Mouse (Mus musculus) gastrocnemius, postnatal 14 days (tissue): Measurements from ENCODE around the gene Pyroxd2. TPM values are rescaled to one million over a fixed set of nuclear protein-coding genes. Genes with fewer than 3 reads are reported as not detected.
"Not testable (repeated sequence)": the region's sequence is repeated elsewhere in the genome, so short reads cannot be mapped to it uniquely, and the experiment has no call there.

Experiments
- DNase-seq: peaks from one replicate; pipeline ENCODE4 v3.0.0; 2021; ENCODE audit warnings: mixed read lengths
- intact Hi-C: fragments of 180-260 bp; cut with DNase I; formaldehyde crosslinking; loops from one replicate; pipeline ENCODE4 v1.15.1; 2025; ENCODE audit warnings: low total_unique reads
- total RNA-seq, 2 experiments: library from RNA; stranded (reverse); gene quantifications; 2 replicates each; pipeline ENCODE4 v1.2.3; 2021

The Pyroxd2 gene
- total RNA-seq, 2 experiments from 2014 or later, result 1.7 to 2.0 TPM

DNA sequence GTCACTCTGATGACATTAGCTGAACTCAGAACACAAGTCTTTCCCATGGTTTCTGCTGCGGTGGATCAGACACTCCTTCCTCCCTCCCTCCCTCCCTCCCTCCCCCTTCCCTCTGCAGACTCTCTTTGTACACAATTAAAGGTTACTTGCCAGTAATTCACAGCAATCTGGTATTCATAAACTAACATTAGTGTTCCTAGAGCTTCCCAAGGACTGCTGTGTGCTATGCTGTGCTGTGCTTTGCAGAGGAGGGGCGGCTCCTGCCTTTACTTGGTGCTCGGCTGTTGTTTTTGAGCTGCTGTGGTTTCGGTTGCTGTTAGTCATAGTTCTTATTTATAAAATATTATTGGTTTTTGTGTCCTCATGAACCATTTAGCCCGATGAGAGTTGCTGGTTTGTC lies 34.9 kb downstream of the Pyroxd2 start:
- intact Hi-C loops, result no loop called here

DNA sequence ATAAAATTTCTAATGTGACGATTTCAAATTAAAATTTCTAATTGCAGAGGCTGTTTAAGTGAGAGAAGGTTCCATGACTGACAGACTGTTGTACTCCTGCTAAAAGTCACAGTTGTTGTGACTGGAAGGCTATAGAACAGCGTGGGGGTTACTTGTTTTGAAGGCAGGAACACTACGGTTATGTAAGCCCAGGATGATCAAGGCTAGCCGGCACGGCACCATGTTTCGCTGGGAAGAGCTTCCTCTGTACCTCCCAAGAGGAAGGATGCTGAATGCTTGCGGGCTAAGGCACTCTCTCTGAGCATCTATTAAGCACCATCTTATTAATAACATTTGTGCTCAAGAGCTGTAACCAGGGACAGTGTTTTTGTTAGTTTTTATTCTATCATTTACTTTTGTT lies 36.1 kb downstream of the Pyroxd2 start:
- no peak for DNase-seq
- intact Hi-C loops, result no loop called here

More for the DNA sequence above, 34.9 kb downstream of the Pyroxd2 start:
- no peak for DNase-seq

DNA sequence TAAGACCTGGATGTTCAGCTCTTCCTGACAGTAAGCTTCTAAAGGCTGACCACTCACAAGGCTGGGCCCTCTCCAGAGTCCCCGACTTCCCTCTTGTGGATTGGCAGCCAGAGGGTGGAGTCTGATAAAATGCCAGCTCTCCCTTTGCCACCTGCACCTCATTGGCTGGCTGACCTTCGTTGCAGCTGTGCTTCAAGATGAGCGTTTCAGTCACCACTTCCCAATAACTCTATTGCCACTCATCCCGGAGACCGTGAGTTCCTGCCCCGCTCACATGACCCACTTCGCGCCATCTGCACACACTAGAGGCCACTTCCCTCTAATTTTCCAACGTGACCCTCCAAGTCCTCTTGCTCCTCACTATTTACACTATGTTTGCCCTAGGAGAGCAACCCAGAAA lies 38.8 kb downstream of the Pyroxd2 start:
- DNase-seq, result no peak
- intact Hi-C loops, result no loop called here

DNA sequence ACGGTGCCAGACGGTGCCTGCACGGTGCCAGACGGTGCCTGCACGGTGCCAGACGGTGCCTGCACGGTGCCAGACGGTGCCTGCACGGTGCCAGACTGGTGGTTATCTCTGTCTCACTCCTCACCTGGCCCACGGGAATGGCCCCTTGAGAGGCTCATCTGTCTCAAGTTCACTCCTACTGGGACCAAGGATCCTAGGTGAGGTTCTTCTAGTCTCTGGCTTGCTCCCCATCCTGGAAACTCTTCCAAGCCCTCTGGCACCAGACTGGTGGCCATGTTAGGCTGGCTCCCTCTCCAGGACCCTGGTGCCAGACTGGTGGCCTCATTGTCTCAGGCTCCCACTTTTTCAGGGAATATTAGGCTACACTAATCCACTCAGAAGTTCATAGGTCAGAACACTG lies 53.1 kb downstream of the Pyroxd2 start:
- DNase-seq, result no peak
- intact Hi-C loops, result no loop called here

DNA sequence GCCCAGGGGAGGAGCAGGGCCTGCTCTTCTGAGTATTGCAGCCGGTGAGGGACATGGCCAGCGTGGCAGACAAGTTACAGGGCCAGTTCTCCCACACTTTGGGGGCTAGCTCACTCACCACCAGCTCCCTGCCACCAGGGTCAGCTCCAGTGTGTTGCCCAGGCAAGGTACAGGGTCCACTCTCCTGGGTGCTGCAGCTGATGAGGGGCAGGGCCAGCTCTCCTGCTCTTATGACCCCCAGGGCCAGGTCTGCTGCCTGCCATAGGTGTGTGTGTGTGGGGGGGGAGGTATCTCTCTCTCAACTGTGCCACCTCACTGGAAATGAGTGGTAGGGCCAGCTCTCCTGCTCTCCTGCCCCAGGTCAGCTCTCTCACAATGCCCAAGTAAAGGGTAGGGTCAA lies 54.0 kb downstream of the Pyroxd2 start:
- no peak for DNase-seq
- intact Hi-C loops, result no loop called here

DNA sequence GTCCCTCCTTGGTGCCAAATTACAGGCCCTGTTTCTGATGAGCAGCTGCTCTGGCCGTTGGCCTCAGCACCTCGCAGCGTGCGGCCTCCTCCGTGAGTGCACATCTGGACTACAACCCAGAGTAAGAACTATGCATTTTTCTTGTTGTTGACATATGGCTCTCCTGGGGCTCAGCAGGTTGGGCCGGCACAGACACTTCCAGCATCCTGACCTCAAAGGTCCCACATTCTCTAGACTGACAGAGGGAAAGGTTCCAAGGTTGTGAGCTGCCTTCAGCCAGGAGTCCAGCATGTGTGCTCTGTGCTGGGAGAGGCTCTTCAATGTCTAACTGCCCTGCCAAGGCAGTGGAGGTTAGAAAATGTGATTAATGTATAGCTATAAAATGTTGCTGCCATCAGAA lies 55.2 kb downstream of the Pyroxd2 start:
- intact Hi-C loops, result no loop called here
- DNase-seq, result no peak

DNA sequence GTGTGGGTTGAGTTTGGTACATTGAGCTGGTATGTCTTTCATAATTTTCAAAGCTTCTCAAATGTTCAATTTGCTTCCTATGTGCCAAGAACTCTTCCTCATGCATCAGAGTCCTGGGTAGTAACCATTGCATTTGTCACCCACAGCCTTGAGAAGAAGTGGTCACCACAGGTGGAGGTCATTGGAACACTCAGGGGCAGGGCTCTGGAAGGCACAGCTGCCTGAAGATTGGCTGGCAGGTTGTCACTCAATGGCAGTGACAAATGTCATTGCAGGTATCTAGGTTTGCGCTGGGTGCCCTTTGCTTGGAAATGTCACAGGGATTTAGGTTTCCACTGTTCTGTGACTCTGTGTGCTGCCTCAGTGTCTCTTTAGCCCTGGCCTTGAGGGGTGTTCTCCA lies 62.3 kb downstream of the Pyroxd2 start:
- intact Hi-C loops, result no loop called here
- no peak for DNase-seq

DNA sequence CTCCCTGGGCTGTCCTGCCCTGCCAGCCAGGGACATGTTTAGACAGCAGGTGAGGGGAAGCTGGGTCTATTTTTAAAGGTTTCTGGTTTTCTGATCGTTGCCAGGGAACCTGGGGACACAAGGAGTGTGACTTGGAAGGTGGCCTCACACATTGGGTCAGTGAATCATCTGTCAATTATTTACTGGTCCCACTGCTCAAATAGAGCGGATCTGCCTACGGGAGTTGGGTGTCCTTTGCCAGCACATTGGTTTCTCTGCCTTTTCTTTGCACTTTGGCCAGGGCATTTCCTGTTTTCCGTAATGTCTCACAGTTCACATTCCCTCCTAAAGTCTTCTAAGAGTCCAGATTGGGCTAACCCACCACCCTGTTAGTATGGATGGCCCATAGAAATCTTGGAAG lies 62.8 kb downstream of the Pyroxd2 start:
- DNase-seq, result no peak
- intact Hi-C loops, result no loop called here

DNA sequence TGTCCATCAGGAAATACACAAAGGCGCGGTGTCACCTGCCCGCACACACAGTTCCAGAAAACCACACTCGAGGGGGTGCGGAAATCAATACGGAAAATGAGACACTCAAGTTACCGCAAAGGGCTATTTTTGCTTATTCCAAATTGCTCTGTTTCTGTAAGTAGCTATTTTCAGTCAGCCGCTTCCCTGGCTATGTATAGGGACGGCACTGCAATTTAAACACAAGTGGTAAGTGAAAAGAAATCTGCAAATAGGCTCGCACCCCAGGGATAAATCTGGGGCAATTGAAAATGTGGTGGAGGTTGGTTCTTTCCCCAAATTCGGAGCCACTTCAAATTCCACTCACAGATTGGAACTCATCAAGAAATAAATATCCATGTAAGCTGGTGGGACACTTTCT lies 63.3 kb downstream of the Pyroxd2 start:
- DNase-seq, result no peak
- intact Hi-C loops, result no loop called here

DNA sequence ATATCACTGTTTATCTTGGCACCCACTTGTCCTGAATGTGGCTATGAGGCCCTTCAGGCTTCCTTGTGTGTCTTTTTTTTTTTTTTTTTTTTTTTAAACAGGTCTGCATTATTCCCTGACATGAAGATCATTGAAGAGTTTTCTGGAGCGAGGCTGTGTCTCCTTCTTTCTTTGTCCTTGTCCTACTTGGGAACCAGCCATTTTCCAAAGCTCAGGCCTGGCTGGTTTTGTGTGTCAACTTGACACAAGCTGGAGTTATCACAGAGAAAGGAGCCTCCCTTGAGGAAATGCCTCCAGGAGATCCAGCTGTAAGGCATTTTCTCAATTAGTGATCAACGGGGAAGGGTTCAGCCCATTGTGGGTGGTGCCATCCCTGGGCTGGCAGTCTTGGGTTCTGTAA lies 69.8 kb downstream of the Pyroxd2 start:
- intact Hi-C loops, DNase-seq: not testable (repeated sequence)

DNA sequence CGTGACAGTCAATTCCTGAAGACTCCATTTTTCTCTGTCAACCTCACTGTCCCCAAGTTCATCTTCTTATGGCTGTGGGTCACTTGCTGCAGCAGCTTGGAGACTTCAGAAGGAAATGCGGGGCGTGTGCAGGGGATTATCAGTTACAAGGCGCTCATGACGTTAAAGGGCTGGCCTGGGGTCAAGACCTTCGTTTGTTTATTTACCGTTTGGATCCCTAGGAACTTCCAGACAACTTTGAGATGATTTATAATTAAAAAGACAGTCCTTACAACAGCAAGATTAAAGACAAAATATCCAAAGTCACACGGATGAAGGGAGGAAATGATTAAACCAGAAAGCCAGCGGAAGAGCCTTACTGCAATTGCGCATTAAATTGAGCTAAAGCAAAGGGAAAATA lies 74.4 kb downstream of the Pyroxd2 start:
- DNase-seq, result no peak
- intact Hi-C loops, result no loop called here

DNA sequence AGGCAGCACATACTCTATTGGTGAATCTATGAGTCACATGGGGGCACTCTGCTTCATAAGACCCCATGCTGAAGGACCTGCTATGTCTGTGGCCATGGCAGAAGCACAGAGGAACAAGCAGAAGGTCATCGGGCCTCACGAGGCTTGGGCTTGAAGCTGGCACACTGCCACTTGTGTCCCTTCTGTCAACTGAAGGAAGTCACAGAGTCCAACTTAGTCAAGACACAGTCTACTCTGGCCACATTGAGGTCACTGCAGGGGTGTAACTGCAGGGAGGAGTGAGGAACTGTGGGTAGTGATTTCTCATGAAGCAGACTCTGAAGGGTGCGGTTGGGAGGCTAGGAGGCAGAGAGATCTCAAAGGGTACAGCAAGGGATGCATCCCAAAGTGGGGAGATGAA lies 75.1 kb downstream of the Pyroxd2 start:
- intact Hi-C loops, result no loop called here

DNA sequence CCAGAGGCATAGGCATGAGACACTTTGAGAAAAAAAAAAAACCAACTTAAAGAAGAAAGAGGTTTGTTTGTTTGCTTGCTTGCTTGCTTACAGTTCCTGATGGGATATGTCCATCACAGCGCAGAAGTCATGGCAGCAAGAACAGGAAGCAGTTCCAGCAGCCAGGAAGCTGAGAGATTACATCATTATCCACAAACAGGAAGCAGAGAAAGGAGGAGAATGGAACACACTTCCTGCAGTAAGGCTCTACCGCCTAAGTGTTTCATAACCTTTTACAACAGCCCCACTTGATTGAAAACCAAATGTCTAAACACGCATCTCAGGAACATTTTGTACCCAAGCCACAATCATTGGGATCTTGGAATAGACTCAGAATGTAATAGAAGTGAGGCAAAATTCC lies 75.6 kb downstream of the Pyroxd2 start:
- DNase-seq, result no peak
- intact Hi-C loops, result no loop called here

More for the DNA sequence above, 75.1 kb downstream of the Pyroxd2 start:
- DNase-seq, result no peak

Other genes starting within 250 kb of the Pyroxd2 start
- 1 to 10 TPM; 9.6 to 9.8 TPM for gene R3hcc1l, start 234.0 kb downstream of the Pyroxd2 start, total RNA-seq
- gene Loxl4, start 140.0 kb downstream of the Pyroxd2 start, total RNA-seq, result 1 to 10 TPM; 2.5 to 3.1 TPM
- 1 to 10 TPM; 1.3 to 1.4 TPM for gene Hps1, start 27.2 kb upstream of the Pyroxd2 start, total RNA-seq